Mouse (Mus musculus): ENCODE data around the gene Krt27. TPM values are rescaled to one million over a fixed set of nuclear protein-coding genes. Genes with fewer than 3 reads are reported as not detected.

Krt27 gene
- not detected in 2 replicates for total RNA-seq (2014; fragmentation: Nextera tagmentation)
- total RNA-seq (2017), result not detected in 2 replicates

DNA sequence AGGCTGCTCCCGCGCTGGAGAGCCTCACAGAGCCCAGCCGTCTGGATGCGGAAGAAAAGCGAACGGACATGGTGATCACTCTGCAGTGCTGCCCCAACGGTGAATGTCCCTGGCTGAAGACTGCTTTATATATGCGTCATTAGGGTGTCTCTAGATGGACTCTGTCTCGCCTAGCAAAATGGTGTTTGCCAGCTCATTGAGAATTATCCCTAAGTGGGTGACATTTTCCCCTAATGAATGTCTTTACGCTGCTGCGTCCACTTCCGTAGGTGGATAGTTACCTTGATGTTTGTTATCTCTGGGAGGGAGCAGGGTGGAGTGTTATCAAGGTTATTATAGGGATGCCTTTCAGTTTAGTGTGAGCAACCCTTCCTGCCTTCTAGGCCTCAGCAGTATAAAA, at the start of gene Krt27:
Gene Krt27 (minus strand): TSS at position 101 of the 400 bp plus-strand sequence.
- ATAC-seq (replicated peaks; ENCODE audit: low FRiP score, low TSS enrichment, poor library complexity, severe bottlenecking), result no peak

DNA sequence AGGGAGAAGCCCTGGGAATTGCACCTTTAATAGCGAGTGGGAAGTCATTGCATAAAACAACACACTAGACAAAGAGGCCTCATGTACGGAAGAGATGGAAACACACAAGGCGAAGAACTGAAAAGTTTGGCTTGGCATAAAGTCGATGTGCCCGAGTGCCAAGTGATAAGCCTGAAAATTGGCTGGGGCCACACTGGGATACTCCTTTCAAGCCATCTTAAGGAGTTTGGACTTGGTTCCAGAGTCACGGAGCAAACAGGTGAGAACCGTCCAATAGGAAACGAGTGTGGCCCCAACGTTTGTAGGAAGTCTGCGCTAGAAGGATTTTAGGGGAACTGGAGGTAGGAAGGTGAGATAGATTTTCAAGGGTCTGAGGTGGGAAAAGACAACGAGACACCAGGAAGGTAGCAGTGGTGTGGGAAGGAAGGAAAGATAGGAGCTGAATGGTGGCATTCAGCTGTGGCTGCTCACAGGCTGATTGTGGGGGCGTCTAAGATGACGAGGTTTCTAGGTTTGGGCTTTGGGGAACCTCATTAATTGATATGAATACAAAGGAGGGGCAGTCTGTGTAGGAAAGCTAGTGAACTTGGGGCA, 49.1 kb upstream of the Krt27 start:
- no peak for ATAC-seq (replicated peaks; ENCODE audit: low FRiP score, low TSS enrichment, poor library complexity, severe bottlenecking)

DNA sequence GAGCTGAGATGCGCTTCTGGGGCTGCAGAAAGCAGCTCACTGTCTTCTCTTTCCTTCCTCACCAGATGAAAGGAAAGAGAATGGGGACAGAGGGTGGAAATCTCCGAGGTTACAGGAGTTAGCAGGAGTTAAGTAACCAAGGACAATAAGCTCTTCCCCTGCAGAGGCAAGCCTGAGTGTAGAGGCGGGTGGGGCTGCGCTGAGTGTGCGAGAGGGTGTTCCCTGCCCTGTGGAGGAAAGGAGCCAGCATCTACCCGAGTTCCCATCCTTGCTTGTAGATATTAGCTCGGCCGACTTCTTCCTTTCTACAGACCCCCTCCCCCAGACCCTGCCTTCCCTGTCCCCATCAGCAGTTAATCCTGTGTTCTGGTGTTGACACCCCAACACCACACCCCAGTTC, 47.9 kb upstream of the Krt27 start:
- no peak for ATAC-seq (replicated peaks; ENCODE audit: low FRiP score, low TSS enrichment, poor library complexity, severe bottlenecking)

DNA sequence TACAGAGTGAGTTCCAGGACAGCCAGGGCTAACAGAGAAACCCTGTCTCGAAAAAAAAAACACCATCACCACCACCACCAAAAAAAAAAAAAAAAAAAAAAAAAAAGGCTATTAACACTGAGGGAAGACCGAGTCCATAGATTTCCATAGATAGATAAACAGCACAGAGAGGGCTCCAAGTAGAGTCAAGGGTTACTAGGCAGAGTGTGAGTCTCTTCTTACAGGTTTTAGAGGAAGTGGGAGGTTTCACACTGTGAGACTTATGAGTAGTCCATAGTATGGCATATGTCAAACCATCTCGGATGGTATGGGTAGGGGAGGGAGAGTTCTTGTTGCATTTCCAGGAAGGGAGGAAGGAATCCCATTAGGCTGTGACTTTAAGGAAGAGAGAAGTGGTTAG, 47.2 kb upstream of the Krt27 start:
- no peak for ATAC-seq (replicated peaks; ENCODE audit: low FRiP score, low TSS enrichment, poor library complexity, severe bottlenecking)

DNA sequence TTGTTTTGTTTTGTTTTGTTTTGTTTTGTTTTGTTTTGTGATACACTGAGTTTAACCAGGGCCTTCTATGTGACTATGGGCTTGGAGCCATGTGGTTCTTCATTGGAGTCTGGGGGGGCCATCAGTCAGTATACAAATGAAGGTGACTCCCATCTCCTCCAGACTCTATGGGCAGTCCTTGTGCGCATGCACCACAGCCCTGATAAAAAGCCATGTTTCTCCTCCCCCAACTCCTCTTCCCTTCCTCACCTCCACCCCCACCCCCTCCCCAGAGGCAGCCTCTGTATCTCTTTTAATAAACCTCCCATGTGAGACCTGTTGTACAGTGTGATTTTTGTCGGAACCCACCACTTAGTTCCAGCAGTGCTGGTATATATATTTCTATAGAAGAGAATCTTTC, 45.8 kb upstream of the Krt27 start:
- no peak for ATAC-seq (replicated peaks; ENCODE audit: low FRiP score, low TSS enrichment, poor library complexity, severe bottlenecking)

DNA sequence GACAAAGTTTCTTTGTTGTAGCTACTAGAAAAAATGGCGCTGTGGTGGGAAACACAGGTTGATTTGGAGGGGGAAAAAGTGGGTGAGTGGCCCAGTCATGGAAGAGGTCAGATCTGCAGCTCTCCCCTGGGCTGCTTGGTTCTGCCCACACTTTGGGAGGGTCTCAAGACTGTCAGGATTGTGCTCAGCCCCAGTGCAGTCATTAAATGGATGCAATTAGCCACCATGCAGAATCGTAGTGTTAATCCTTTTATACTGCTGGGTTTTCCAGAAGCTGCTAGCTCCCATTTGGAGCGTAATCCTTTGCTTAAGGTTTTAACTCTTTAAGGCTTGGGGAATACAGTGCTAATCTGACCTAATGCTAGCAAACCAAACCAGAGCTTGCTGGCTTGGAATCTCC, 45.1 kb upstream of the Krt27 start:
- no peak for ATAC-seq (replicated peaks; ENCODE audit: low FRiP score, low TSS enrichment, poor library complexity, severe bottlenecking)

DNA sequence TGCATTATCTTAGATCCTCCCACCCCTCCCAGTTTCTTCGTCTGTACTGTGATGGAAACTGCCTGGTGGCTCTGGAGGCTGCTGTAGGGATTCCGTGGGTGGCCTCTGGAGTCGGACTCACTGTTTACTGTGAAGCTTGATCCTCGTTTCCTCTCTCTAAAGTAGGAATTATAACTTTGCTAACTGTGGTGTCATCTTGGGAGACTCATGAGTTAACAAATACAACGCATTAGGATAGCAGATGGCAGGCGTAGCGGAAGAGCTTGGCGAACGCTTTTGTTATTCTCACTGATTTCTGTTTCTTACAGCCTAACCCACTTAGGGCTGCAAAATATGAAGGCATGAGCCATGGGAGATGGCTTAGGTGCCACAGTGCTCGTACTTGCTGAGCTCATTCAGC, 41.6 kb upstream of the Krt27 start:
- no peak for ATAC-seq (replicated peaks; ENCODE audit: low FRiP score, low TSS enrichment, poor library complexity, severe bottlenecking)

DNA sequence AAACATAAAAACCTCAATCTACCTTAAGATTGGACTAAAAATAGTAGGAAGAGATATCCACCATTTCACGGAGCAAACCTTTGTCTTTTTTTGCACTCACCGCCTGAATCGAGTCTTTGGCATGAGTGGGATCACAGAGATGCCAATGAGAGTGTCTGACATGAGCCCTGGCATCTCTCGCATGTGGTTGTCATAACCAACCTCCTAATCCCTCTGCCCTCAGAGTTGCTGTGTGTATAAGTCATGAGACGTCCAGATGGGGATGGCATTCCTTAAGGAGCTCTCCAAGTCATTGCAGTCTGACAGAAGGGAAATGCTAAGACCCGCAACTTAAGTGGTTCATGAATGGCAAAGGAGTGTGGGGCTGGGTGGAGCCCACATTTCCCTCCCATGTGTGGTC, 40.5 kb upstream of the Krt27 start:
- no peak for ATAC-seq (replicated peaks; ENCODE audit: low FRiP score, low TSS enrichment, poor library complexity, severe bottlenecking)

DNA sequence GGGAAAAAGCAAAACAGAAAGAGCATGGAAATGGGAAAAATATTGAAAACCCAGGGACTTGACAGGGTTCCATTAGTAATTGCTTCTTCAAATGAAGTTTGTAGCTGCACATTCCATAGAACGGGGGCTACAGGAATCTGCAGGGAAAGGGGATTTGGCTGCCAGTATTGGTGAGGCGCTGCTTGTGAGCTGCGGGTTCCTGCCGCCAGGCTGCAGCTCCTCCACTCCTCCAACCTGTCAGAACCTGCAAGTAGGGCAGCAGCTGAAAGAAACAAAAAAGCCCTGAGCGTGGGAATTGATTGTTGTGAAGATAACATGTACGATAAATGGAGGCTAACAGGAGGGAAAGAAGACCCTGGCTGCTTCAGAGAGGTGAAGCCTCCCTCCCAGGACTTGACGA, 40.0 kb upstream of the Krt27 start:
- no peak for ATAC-seq (replicated peaks; ENCODE audit: low FRiP score, low TSS enrichment, poor library complexity, severe bottlenecking)

DNA sequence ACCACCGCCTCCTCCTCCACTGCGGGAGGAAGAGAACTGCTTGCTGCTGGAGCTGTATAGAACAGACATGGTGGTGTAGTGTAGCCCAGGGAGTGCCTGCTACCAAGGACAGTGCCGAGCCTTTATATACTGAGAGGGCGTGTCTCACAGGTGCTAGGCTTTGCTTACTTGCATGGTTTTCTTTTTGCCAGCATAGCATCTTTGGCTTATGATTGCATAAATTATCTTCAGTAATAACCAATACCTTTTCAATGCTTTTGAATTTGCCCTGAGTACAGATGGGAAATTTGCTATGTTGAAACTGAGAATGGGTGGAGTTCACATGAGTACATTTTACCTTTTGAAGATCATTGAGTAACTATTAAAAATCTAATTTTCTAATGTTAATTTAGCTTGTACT, 38.4 kb upstream of the Krt27 start, which contains the start of gene Krt10:
Gene Krt10 (minus strand): TSS at position 101 of the 400 bp plus-strand sequence.
- no peak for ATAC-seq (replicated peaks; ENCODE audit: low FRiP score, low TSS enrichment, poor library complexity, severe bottlenecking)

DNA sequence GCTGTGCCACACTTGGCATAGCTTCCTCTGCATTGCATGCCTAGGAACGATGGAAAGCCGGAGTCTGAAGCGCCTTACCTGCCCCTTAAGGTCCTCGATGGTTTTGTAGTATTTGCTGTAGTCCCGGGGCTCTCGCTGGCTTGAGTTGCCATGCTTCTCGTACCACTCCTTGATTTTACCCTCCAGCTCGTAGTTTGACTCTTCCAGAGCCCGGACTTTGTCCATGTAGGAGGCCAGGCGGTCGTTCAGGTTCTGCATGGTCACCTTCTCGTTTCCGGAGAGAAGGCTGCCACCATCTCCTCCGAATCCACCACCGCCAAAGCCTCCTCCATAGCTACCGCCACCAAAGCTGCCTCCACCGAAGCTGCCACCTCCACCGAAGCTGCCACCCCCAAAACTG, 37.8 kb upstream of the Krt27 start:
- ATAC-seq (replicated peaks; ENCODE audit: low FRiP score, low TSS enrichment, poor library complexity, severe bottlenecking), result no peak

DNA sequence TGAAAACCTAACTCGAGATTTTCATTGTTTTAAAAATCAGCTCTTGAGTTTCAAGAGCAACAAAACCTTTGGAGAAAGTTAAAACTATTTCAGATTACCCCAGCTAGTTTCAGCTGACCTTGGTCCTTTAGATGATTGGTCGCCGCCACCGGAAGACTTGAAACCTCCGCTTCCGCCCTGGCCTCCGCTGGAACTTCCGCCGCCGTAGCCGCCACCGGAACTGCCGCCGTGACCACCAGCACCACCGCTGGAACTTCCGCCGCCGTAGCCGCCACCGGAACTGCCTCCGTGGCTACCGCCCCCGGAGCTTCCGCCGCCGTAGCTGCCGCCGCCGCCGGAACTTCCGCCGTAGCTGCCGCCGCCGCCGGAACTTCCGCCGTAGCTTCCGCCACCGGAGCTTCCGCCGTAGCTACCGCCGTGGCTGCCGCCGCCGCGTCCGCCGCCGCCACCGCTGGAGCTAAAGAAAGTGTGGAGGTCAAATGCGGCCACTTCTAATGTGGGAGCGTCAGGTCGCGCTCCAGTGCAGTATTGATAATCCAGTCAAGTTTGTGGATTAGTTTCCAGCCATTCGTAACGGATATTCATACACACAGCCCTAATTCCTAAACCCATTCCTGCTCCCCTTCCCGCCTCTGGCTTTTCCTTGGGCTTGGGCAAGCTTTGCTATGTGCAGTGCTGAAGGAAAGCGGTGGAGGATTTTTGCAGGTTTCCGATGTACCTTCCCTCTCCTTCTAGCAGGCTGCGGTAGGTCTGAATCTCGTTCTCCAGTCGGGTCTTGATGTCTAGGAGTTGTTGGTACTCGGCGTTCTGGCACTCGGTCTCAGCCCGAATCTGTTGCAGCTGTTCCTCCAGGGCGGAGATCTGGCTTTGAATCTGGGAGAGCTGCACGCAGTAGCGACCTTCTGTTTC, 35.2 kb upstream of the Krt27 start:
- peak; percentile 95 for ATAC-seq (replicated peaks; ENCODE audit: low FRiP score, low TSS enrichment, poor library complexity, severe bottlenecking)

DNA sequence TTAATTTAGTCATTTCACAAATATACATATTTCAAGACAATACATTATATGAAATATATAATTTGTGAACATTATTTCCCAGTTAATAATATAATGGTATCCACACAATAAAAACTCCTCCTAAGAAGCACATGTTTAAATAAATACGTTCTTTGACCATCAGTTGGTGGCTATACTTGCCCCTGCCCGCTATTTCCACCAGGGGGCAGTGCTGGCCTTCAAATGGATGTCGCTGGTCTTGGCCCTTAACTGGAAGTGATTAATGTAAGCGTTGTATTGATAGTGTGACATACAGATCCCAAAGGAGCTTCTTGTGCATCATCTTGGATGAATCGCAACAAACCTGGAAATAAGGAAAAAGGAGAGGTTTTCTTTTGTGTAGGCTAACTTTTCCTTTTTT, 28.7 kb upstream of the Krt27 start:
- peak; percentile 87 for ATAC-seq (replicated peaks; ENCODE audit: low FRiP score, low TSS enrichment, poor library complexity, severe bottlenecking)

DNA sequence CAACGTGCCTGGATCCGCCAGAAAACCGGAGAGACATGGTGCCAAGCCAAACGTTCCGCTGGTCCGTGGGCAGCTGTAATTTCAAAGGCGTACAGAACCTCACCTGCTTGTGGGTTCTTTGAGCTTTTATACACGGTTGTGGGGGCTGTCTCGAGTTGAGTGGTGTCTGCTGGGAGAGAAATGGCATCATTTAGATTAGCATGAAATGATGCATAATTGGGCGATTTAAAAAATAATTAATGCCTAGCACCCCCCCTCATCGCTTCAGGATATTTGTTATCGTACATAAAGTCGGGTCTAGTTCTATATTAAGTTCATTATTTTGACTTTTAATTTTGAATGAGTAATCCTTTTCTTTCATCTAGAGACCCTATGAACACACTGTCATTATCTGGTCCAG, 23.9 kb upstream of the Krt27 start, which contains the start of gene Krt28:
Gene Krt28 (minus strand): TSS at position 101 of the 400 bp plus-strand sequence.
- no peak for ATAC-seq (replicated peaks; ENCODE audit: low FRiP score, low TSS enrichment, poor library complexity, severe bottlenecking)

DNA sequence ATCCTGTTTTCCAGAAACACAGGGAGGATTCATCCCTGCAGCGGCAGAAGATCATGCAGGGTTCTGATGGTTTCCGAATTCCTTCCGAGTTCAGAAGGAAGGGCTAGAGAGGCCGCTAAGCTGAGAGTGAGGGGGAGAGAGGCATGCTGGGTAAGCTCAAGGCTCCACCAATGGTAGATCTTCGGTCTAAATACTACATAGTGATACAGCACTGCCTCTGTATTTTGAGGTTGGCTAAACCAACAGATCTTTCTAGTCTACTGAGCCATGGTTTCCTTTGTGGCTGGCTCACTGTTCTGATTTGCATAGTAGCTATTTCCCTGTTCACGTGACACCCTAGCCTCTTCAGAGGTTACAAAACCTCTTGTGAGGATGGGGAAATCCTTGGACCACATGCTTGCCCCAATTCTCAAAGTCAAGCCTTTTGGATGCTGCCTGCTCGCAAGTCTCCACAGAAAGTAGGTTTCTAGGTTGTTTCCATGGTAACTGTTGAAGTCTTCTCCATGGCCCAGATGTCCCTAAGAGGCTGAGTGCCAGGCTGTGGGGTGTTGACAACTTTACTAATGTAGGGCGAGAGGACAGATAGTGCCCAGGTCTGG, 19.0 kb upstream of the Krt27 start:
- no peak for ATAC-seq (replicated peaks; ENCODE audit: low FRiP score, low TSS enrichment, poor library complexity, severe bottlenecking)

DNA sequence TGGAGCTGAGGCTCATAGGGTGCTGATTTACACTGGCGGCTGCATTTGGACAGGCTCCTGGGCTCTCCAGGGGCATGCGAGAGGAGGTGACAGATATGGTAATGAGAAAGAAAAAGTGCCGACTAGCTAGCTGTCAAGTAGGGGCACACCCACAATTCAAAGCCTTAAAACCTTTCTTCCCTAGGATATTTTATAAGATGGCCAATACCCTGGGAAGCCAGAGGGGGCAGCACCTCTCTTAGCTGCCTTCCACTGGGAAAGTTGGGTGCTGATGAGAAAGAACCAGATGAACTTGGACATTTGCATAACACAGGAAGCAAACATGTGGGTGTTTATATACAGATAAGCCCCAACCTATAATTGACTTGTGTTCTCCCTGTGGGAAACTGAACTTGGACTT, 18.3 kb upstream of the Krt27 start:
- no peak for ATAC-seq (replicated peaks; ENCODE audit: low FRiP score, low TSS enrichment, poor library complexity, severe bottlenecking)

DNA sequence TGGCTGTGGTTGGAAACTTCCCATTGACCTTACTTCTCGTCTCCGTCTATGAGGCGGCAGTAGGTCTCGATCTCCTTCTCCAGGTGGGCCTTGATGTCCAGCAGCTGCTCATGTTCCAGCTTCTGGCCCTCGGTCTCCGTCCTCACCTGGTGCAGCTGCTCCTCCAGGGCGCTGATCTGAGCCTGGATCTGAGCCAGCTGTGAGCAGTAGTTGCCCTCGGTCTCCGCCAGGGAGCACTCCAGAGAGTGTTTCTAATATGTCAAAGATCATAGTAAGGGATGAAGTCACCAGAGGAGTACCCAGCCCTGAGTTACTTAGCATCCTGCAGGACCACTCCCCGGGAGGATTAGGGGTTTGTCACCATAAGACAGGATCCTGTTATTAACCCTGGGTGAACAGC, 15.9 kb upstream of the Krt27 start:
- ATAC-seq (replicated peaks; ENCODE audit: low FRiP score, low TSS enrichment, poor library complexity, severe bottlenecking), result peak; percentile 52

DNA sequence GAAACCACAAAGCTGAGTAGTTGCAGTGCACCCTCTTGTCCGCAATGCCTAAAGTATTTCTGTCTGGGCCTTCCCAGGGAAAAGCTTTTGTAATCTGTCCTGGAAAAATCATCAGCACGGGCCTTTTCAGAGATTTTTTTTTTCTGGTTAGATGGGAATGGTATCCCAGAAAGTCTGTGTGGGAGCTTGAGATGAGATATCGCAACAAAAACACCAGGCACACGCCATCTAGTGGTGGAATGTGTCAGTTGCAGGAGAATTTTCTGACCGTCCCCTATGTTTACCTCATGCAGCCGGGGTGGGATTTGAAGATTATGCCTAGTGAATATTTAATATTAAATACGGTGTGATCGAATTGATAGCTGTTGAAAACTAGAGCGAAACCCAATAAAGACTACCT, 13.5 kb upstream of the Krt27 start:
- ATAC-seq (replicated peaks; ENCODE audit: low FRiP score, low TSS enrichment, poor library complexity, severe bottlenecking), result no peak

DNA sequence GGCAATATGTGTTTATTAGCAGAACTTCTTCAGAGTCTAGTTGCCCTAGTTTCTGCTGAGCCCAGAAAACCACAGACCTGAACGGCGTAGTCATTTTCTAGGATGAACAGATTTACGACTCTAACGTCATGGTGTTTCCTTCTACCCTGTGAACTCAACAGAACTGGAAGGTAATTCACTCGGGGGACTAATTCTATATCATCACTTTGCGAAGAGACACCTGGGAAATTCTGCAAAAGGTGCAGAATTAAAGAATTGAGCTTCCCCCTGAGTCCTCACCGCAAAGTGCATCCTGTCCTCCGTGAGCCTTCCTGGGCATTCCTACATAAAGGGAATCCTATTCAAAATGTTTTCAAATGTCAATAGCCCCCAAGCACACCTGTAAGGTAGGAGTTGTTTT, 10.5 kb upstream of the Krt27 start:
- ATAC-seq (replicated peaks; ENCODE audit: low FRiP score, low TSS enrichment, poor library complexity, severe bottlenecking), result no peak

DNA sequence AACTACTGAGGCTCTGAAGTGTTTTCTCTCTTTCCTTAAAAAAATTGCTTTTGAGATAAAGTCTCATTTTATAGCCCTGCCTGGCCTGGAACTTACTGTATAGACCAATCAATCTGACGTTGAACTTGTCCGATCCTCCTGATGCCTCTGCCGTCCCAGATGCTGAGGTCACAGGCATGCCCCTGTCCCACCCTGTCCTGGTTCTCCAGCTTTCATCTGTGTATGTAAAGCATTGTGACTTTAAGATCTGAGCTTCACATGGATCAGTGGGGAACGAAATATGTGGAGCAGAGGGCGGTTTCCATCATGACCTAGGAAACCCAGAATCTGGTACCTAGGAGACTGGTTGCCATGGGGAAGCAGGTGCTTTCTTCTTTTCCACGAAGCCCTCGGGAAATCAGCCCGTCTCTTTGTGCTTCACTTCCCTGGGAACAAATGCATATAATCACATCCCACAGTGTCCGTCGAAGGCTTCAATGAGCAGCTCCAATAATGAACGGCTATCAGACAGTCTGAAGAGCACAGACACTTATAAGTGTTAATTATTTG, 11.5 kb downstream of the Krt27 start:
- no peak for ATAC-seq (replicated peaks; ENCODE audit: low FRiP score, low TSS enrichment, poor library complexity, severe bottlenecking)
